Mouse (Mus musculus): ENCODE measurements around the gene Nfs1. TPM values are rescaled to one million over a fixed set of nuclear protein-coding genes. Genes with fewer than 3 reads are reported as not detected.
A peak's percentile ranks its signal among the peaks of the same experiment; 100 is the strongest.
"Not testable (repeated sequence)": the region's sequence is repeated elsewhere in the genome, so short reads cannot be mapped to it uniquely, and the experiment has no call there.

The Nfs1 gene
- polyA plus RNA-seq, 1 experiment = 42.8 TPM

DNA sequence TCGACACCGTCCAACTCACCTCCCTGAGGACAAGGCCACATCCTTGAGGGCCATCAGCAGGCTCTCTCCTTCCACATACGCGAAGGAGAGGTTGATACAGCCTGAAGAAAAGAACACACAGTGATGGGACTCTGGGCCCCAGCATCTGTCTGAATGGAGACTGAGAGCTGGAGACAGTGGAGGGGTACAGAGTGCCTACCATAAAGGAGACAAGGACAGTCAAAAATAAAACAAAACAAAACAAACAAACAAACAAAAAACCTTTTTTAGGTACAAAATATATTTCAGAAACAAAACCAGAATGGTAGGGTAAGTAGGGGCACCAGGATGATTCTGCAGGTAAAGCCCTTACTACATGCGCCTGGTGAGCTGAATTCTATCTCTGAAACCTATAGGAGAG is 17.0 kb downstream of the Nfs1 start, which contains the start of gene Gm28036:
TSS of gene Gm28036 (minus strand) at position 101 of the 400 bp plus-strand sequence.
- no peaks in the 10 kb centered on the region for H3K27me3 ChIP-seq (ENCODE audit: control insufficient read depth, insufficient read depth, insufficient read length)
- H3K79me2 ChIP-seq (ENCODE audit: control insufficient read depth, insufficient read depth) = no peaks in the 10 kb centered on the region
- no peak for TF ChIP-seq POLR2AphosphoS2 (IDR thresholded peaks at IDR 0.05; ENCODE audit: insufficient read length, low read depth)
- no peak for TF ChIP-seq USF1 (IDR thresholded peaks at IDR 0.05; ENCODE audit: low read depth)
- no peak for TF ChIP-seq CEBPB (IDR thresholded peaks at IDR 0.05; ENCODE audit: insufficient read depth, poor library complexity, severe bottlenecking)
- TF ChIP-seq MYOG (IDR thresholded peaks at IDR 0.05; ENCODE audit: control insufficient read depth in 1 of 3, insufficient read depth in 1 of 3, insufficient read length in 2 of 3, low read depth in 2 of 3) = no peak
- TF ChIP-seq MYOD1 (IDR thresholded peaks at IDR 0.05; ENCODE audit: control insufficient read depth in 1 of 3, insufficient read length in 2 of 3, low read depth in 2 of 3) = no peak
- no peak within 1 kb of the TSS for H3ac ChIP-seq (ENCODE audit: control insufficient read depth, insufficient read length)
- H3K36me3 ChIP-seq (ENCODE audit: control insufficient read depth, insufficient read depth) = peaks cover 25% of the 10 kb centered on the region
- H3K4me2 ChIP-seq (ENCODE audit: low read depth) = no peak within 1 kb of the TSS
- no peak within 1 kb of the TSS for H3K4me3 ChIP-seq

DNA sequence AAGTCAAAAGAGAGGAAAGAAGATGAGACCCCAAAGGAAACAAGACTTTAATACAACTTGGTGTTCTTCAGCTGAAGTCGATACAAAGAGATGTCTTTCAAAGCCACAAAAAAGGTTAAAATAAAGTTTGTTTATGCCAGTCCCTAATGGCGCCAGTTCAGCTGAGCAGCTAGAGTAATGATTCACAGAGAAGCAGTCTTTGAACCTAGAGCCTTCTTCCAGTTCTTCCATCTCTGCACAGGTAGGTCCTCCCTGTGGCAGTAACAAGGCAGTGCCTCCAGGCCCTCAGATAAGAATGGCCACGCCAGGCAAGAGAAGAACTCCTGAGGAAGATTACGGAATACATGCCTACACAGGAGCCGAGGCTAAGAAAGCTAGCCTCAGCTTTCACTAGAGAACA is 20.3 kb downstream of the Nfs1 start:
- Histone ChIP-seq H3K4me2 (ENCODE audit: low read depth) (no peak overlapping the region), H3K36me3 (ENCODE audit: control insufficient read depth, insufficient read depth) (peaks cover 15% of the 10 kb centered on the region), H3K4me3 (no peak overlapping the region), H3K27me3 (ENCODE audit: control insufficient read depth, insufficient read depth, insufficient read length) (no peaks in the 10 kb centered on the region), H3K79me2 (ENCODE audit: control insufficient read depth, insufficient read depth) (no peaks in the 10 kb centered on the region), H3ac (ENCODE audit: control insufficient read depth, insufficient read length) (no peak overlapping the region)
- TF ChIP-seq POLR2A (IDR thresholded peaks at IDR 0.05; ENCODE audit: insufficient read length, low read depth) (no peak), USF1 (IDR thresholded peaks at IDR 0.05; ENCODE audit: low read depth) (no peak), TCF12 (IDR thresholded peaks at IDR 0.05; ENCODE audit: insufficient read depth, poor library complexity, severe bottlenecking) (no peak), E2F4 (IDR thresholded peaks at IDR 0.05; ENCODE audit: insufficient read depth) (no peak), CEBPB (IDR thresholded peaks at IDR 0.05; ENCODE audit: insufficient read depth, poor library complexity, severe bottlenecking) (no peak), REST (IDR thresholded peaks at IDR 0.05; ENCODE audit: insufficient read depth, insufficient read length) (no peak), POLR2AphosphoS2 (IDR thresholded peaks at IDR 0.05; ENCODE audit: insufficient read length, low read depth) (no peak), MAX (IDR thresholded peaks at IDR 0.05; ENCODE audit: low read depth) (no peak), MYOD1 (IDR thresholded peaks at IDR 0.05; ENCODE audit: control insufficient read depth in 1 of 3, insufficient read length in 2 of 3, low read depth in 2 of 3) (no peak), TCF3 (IDR thresholded peaks at IDR 0.05; ENCODE audit: insufficient read length, low read depth) (no peak), SRF (IDR thresholded peaks at IDR 0.05; ENCODE audit: control insufficient read depth, insufficient read length, low read depth) (no peak), MYOG (IDR thresholded peaks at IDR 0.05; ENCODE audit: control insufficient read depth in 1 of 3, insufficient read depth in 1 of 3, insufficient read length in 2 of 3, low read depth in 2 of 3) (no peak)

DNA sequence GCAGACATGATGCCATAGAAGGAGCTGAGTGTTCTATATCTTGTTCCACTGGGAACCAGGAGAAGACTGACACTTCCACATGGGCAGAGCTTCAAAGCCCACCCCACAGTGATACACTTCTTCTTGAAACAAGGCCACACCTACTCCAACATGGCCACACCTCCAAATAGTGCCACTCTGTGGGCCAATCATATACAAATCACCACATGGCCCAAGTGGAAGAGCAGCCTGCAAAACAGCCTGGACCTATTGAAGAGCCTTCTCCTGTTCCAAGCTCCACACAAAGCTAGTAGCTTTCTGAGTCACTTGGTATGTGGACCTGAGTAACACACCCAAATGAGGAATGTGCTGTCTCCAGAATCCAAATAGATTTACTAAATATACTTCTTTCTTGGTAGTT is 24.4 kb downstream of the Nfs1 start:
- Histone ChIP-seq H3K4me3 (no peak overlapping the region), H3K79me2 (ENCODE audit: control insufficient read depth, insufficient read depth) (no peaks in the 10 kb centered on the region), H3ac (ENCODE audit: control insufficient read depth, insufficient read length) (no peak overlapping the region), H3K4me2 (ENCODE audit: low read depth) (no peak overlapping the region), H3K27me3 (ENCODE audit: control insufficient read depth, insufficient read depth, insufficient read length) (no peaks in the 10 kb centered on the region), H3K36me3 (ENCODE audit: control insufficient read depth, insufficient read depth) (peaks cover 11% of the 10 kb centered on the region)
- TF ChIP-seq MYOG (IDR thresholded peaks at IDR 0.05; ENCODE audit: control insufficient read depth in 1 of 3, insufficient read depth in 1 of 3, insufficient read length in 2 of 3, low read depth in 2 of 3) (no peak), TCF12 (IDR thresholded peaks at IDR 0.05; ENCODE audit: insufficient read depth, poor library complexity, severe bottlenecking) (no peak), USF1 (IDR thresholded peaks at IDR 0.05; ENCODE audit: low read depth) (no peak), CEBPB (IDR thresholded peaks at IDR 0.05; ENCODE audit: insufficient read depth, poor library complexity, severe bottlenecking) (no peak), POLR2AphosphoS2 (IDR thresholded peaks at IDR 0.05; ENCODE audit: insufficient read length, low read depth) (no peak), MAX (IDR thresholded peaks at IDR 0.05; ENCODE audit: low read depth) (no peak), MYOD1 (IDR thresholded peaks at IDR 0.05; ENCODE audit: control insufficient read depth in 1 of 3, insufficient read length in 2 of 3, low read depth in 2 of 3) (no peak), E2F4 (IDR thresholded peaks at IDR 0.05; ENCODE audit: insufficient read depth) (no peak)

- H3K27me3 ChIP-seq (ENCODE audit: control insufficient read depth, insufficient read depth, insufficient read length); H3K36me3 ChIP-seq (ENCODE audit: control insufficient read depth, insufficient read depth): not testable (repeated sequence)
- Histone ChIP-seq H3K4me3 (peak overlapping the region; percentile 92), H3K4me2 (ENCODE audit: low read depth) (peak overlapping the region; percentile 76), H3ac (ENCODE audit: control insufficient read depth, insufficient read length) (peak overlapping the region; percentile 42), H3K79me2 (ENCODE audit: control insufficient read depth, insufficient read depth) (peaks cover 45% of the 10 kb centered on the region)
These were observed 31.9 kb downstream of the Nfs1 start for GRCm38 (mm10) chr2:156112080-156112423.

GRCm38 (mm10) chr2:156111358-156112079 is 32.5 kb downstream of the Nfs1 start, which contains the start of the genes Cpne1 and Rbm12:
Gene Cpne1, minus strand, starts transcription at chr2:156111965.
Gene Rbm12, minus strand, starts transcription at chr2:156111978.
- no peaks in the 10 kb centered on the region for H3K27me3 ChIP-seq (ENCODE audit: control insufficient read depth, insufficient read depth, insufficient read length)
- peaks cover 50% of the 10 kb centered on the region for H3K79me2 ChIP-seq (ENCODE audit: control insufficient read depth, insufficient read depth)
- peak within 1 kb of the TSS; percentile 76 for H3K4me2 ChIP-seq (ENCODE audit: low read depth)
- peak within 1 kb of the TSS; percentile 92 for H3K4me3 ChIP-seq
- no peaks in the 10 kb centered on the region for H3K36me3 ChIP-seq (ENCODE audit: control insufficient read depth, insufficient read depth)
- H3ac ChIP-seq (ENCODE audit: control insufficient read depth, insufficient read length) = peak within 1 kb of the TSS; percentile 42
- TF ChIP-seq POLR2A (IDR thresholded peaks at IDR 0.05; ENCODE audit: insufficient read length, low read depth) (peak; percentile 88), CEBPB (IDR thresholded peaks at IDR 0.05; ENCODE audit: insufficient read depth, poor library complexity, severe bottlenecking) (no peak), POLR2AphosphoS2 (IDR thresholded peaks at IDR 0.05; ENCODE audit: insufficient read length, low read depth) (peak; percentile 91)
